In the genomic region with DNA sequence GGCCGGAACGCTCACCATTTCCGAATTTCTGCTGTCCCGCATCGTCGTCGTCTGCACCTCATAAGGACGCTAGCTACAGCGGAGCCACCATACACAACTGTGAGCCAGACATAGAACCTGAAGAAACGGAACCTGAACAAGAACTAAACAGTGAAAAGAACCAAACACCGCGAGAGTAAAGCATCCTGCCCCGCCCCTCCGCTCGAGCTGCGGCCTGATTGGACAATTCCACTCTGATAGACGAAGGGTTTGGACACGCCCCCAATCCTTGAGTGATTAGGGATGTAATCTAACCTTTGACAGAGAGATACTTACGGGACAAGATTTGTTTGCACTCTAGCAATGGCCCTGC, we compare ENCODE assay signal across 8 mouse cellular contexts. TPM values are rescaled to one million over a fixed set of nuclear protein-coding genes. Genes with fewer than 3 reads are reported as not detected.
DNase-seq lines count a peak whose midpoint lies in the region; ATAC-seq lines count a peak whose summit lies in the region.

A gene (minus strand): TSS at position 149 of the 352 bp plus-strand sequence.

- no peaks in the 10 kb centered on the region for H3K9me3 ChIP-seq in hindbrain, embryonic 16.5 days (ENCODE audit: control insufficient read depth, low read length)

- ATAC-seq in hindbrain, embryonic 16.5 days, result peak; percentile 98

- H3K9ac ChIP-seq in hindbrain, embryonic 16.5 days (ENCODE audit: low read depth, low read length), result peak within 1 kb of the TSS; percentile 92

- no peaks in the 10 kb centered on the region for H3K36me3 ChIP-seq in hindbrain, embryonic 16.5 days (ENCODE audit: control insufficient read depth, insufficient read depth, low read length)

- WGBS in hindbrain, embryonic 16.5 days, result under 1% methylated on average over 19 of the region's 19 CpGs

- peak; percentile 97 for DNase-seq in ZHBTc4 (ENCODE audit: low read depth, low spot score)
- DNase-seq in cerebellum, postnatal 4 days (ENCODE audit: low spot score in 2 of 2), result peak; percentile 78 to 90
- peak; percentile 90 for DNase-seq in gastrocnemius, adult 18-20 months (ENCODE audit: low spot score)
- peak; percentile 86 for DNase-seq in left cerebral cortex, adult 11 months (ENCODE audit: low spot score)
- peak; percentile 98 for DNase-seq in lung, postnatal 36 days
- DNase-seq in retina, embryonic 14.5 days (ENCODE audit: low spot score), result peak; percentile 98
- peak; percentile 92 for DNase-seq in thymus, postnatal 4 days

- H3K27me3 ChIP-seq in hindbrain, embryonic 16.5 days (replicated peaks; ENCODE audit: control insufficient read depth, insufficient read depth, low read length), result no peaks in the 10 kb centered on the region

- H3K27ac ChIP-seq in hindbrain, embryonic 16.5 days (ENCODE audit: low read depth, low read length), result peak within 1 kb of the TSS; percentile 77

- H3K4me3 ChIP-seq in hindbrain, embryonic 16.5 days (ENCODE audit: low read length), result peak within 1 kb of the TSS; percentile 82

- peaks cover 6% of the 10 kb centered on the region for H3K4me1 ChIP-seq in hindbrain, embryonic 16.5 days (ENCODE audit: control insufficient read depth, insufficient read depth, low read depth, low read length)

- H3K4me2 ChIP-seq in hindbrain, embryonic 16.5 days (ENCODE audit: low read length), result peak within 1 kb of the TSS; percentile 80

RNA-seq across cellular contexts. Expression of the gene that starts here (rescaled TPM):
- 1 to 10 TPM; 2.0 to 2.3 TPM for total RNA-seq in gastrocnemius, adult 18-20 months (2021)
- polyA plus RNA-seq in hindbrain, embryonic 16.5 days (2015; fragmentation: Nextera tagmentation; extraction: Ambion mirVana), result 11.3 and 11.7 TPM in 2 replicates

Comparison
In these comparisons a context has a peak if more than half of its experiments do, and no peak if none do; other contexts are left out.
1. Peak in every context shown above with its lines: DNase-seq, ATAC-seq, H3K4me3 ChIP-seq and H3K27ac ChIP-seq.